Mouse (Mus musculus) kidney, embryonic 15.5 days (tissue): ENCODE results near the gene Meis2. TPM values are rescaled to one million over a fixed set of nuclear protein-coding genes. Genes with fewer than 3 reads are reported as not detected.

Experiments used
- ATAC-seq: fragments of 200-750 bp; cut with Nextera tagmentation; replicated peaks from 2 replicates; pipeline ENCODE4 v1.8.0; 2017; ENCODE audit warnings: moderate TSS enrichment; ENCODE audit not compliant: low FRiP score
- H3K27ac ChIP-seq: fragments of 300-500 bp; sonication (generic); 2 replicates; pipeline ENCODE4 v1.5.1; 2015; ENCODE audit warnings: mild to moderate bottlenecking, inconsistent platforms
- H3K27me3 ChIP-seq: fragments of 300-500 bp; sonication (generic); 2 replicates; pipeline ENCODE4 v1.6.1; 2015; ENCODE audit warnings: inconsistent platforms
- H3K36me3 ChIP-seq: fragments of 300-500 bp; sonication (generic); 2 replicates; pipeline ENCODE4 v1.6.1; 2015; ENCODE audit warnings: inconsistent platforms
- H3K4me1 ChIP-seq: fragments of 300-500 bp; sonication (generic); 2 replicates; pipeline ENCODE4 v1.6.1; 2015; ENCODE audit warnings: inconsistent platforms
- H3K4me2 ChIP-seq: fragments of 300-500 bp; sonication (generic); 2 replicates; pipeline ENCODE4 v1.6.1; 2015; ENCODE audit warnings: moderate library complexity, mild to moderate bottlenecking, inconsistent platforms
- H3K4me3 ChIP-seq: fragments of 300-500 bp; sonication (generic); replicated peaks from 2 replicates; pipeline ENCODE4 v1.5.1; 2015; ENCODE audit warnings: mild to moderate bottlenecking, inconsistent platforms
- H3K9ac ChIP-seq: fragments of 300-500 bp; sonication (generic); 2 replicates; pipeline ENCODE4 v1.6.1; 2015; ENCODE audit warnings: mild to moderate bottlenecking, inconsistent platforms
- H3K9me3 ChIP-seq: fragments of 300-500 bp; sonication (generic); replicated peaks from 2 replicates; pipeline ENCODE4 v1.6.1; 2016; ENCODE audit warnings: inconsistent platforms
- WGBS: fragments of 180-500 bp; shearing (Covaris S2); methylation state at CpG from one replicate; pipeline ENCODE4 v1.1.7; 2015; ENCODE audit warnings: mixed read lengths; 5-methylcytosine and 5-hydroxymethylcytosine counted together
- polyA plus RNA-seq: library from polyadenylated mRNA; unstranded; fragments of >200 nt; fragmentation: Nextera tagmentation; extraction: Ambion mirVana; gene quantifications from 2 replicates; pipeline ENCODE4 v1.2.1, GENCODE M21; 2015

Meis2 gene
- polyA plus RNA-seq, 1 experiment from 2014 or later, result 94.3 TPM

GRCm38 (mm10) chr2:116041683-116042262 is 23.9 kb downstream of the Meis2 start:
- no peak overlapping the region for H3K4me2 ChIP-seq
- H3K4me3 ChIP-seq, result no peak overlapping the region
- no peaks in the 10 kb centered on the region for H3K9me3 ChIP-seq
- WGBS, result 81% methylated on average over 9 of the region's 9 CpGs
- no peak overlapping the region for H3K27ac ChIP-seq
- peaks cover 59% of the 10 kb centered on the region for H3K36me3 ChIP-seq
- peaks cover 16% of the 10 kb centered on the region for H3K4me1 ChIP-seq
- H3K9ac ChIP-seq, result no peak overlapping the region
- no peaks in the 10 kb centered on the region for H3K27me3 ChIP-seq
- ATAC-seq, result no peak

GRCm38 (mm10) chr2:116035345-116035744 is 30.3 kb downstream of the Meis2 start:
- H3K4me3 ChIP-seq, result no peak overlapping the region
- no peaks in the 10 kb centered on the region for H3K27me3 ChIP-seq
- H3K36me3 ChIP-seq, result peaks cover 78% of the 10 kb centered on the region
- H3K4me2 ChIP-seq, result no peak overlapping the region
- H3K27ac ChIP-seq, result no peak overlapping the region
- no peak overlapping the region for H3K9ac ChIP-seq
- 92% methylated on average over 5 of the region's 5 CpGs for WGBS
- no peaks in the 10 kb centered on the region for H3K9me3 ChIP-seq
- 0 out of 2 replicates have a peak, but pooled peaks cover 2% of the 10 kb centered on the region for H3K4me1 ChIP-seq
- ATAC-seq, result no peak

GRCm38 (mm10) chr2:116028127-116028526 is 37.5 kb downstream of the Meis2 start:
- 61% methylated on average over 3 of the region's 3 CpGs for WGBS

GRCm38 (mm10) chr2:116022876-116023275 is 42.8 kb downstream of the Meis2 start:
- no peak for ATAC-seq
- no peak overlapping the region for H3K4me3 ChIP-seq
- WGBS, result 84% methylated on average over 5 of the region's 5 CpGs
- no peak overlapping the region for H3K9ac ChIP-seq
- H3K9me3 ChIP-seq, result no peaks in the 10 kb centered on the region
- no peak overlapping the region for H3K4me2 ChIP-seq
- H3K27ac ChIP-seq, result no peak overlapping the region
- H3K4me1 ChIP-seq, result peaks cover 45% of the 10 kb centered on the region
- peaks cover 45% of the 10 kb centered on the region for H3K36me3 ChIP-seq
- no peaks in the 10 kb centered on the region for H3K27me3 ChIP-seq

More at GRCm38 (mm10) chr2:116028127-116028526, 37.5 kb downstream of the Meis2 start:
- Histone ChIP-seq H3K9me3 (no peaks in the 10 kb centered on the region), H3K4me2 (no peak overlapping the region), H3K4me3 (no peak overlapping the region), H3K27me3 (no peaks in the 10 kb centered on the region), H3K36me3 (peaks cover 83% of the 10 kb centered on the region), H3K4me1 (no peaks in the 10 kb centered on the region), H3K9ac (no peak overlapping the region), H3K27ac (no peak overlapping the region)
- no peak for ATAC-seq

GRCm38 (mm10) chr2:116021931-116022330 is 43.7 kb downstream of the Meis2 start:
- WGBS, result 52% methylated on average over 4 of the region's 4 CpGs
- Histone ChIP-seq H3K4me1 (peaks cover 46% of the 10 kb centered on the region), H3K4me3 (no peak overlapping the region), H3K27ac (peak overlapping the region; percentile 76), H3K27me3 (no peaks in the 10 kb centered on the region), H3K9ac (no peak overlapping the region), H3K9me3 (no peaks in the 10 kb centered on the region), H3K36me3 (peaks cover 44% of the 10 kb centered on the region), H3K4me2 (no peak overlapping the region)
- no peak for ATAC-seq

GRCm38 (mm10) chr2:116021046-116021445 is 44.6 kb downstream of the Meis2 start:
- peaks cover 38% of the 10 kb centered on the region for H3K36me3 ChIP-seq
- H3K9ac ChIP-seq, result no peak overlapping the region
- H3K9me3 ChIP-seq, result no peaks in the 10 kb centered on the region
- no peaks in the 10 kb centered on the region for H3K27me3 ChIP-seq
- 10% methylated on average over 9 of the region's 9 CpGs for WGBS
- H3K27ac ChIP-seq, result peak overlapping the region; percentile 76
- H3K4me2 ChIP-seq, result peak overlapping the region; percentile 36
- ATAC-seq, result peak; percentile 79
- peaks cover 46% of the 10 kb centered on the region for H3K4me1 ChIP-seq
- H3K4me3 ChIP-seq, result no peak overlapping the region

GRCm38 (mm10) chr2:116020451-116020951 is 45.1 kb downstream of the Meis2 start:
- H3K9me3 ChIP-seq, result no peaks in the 10 kb centered on the region
- 32% methylated on average over 5 of the region's 5 CpGs for WGBS
- peak overlapping the region; percentile 76 for H3K27ac ChIP-seq
- no peaks in the 10 kb centered on the region for H3K27me3 ChIP-seq
- no peak overlapping the region for H3K9ac ChIP-seq
- H3K4me2 ChIP-seq, result peak overlapping the region; percentile 36
- peaks cover 46% of the 10 kb centered on the region for H3K4me1 ChIP-seq
- no peak overlapping the region for H3K4me3 ChIP-seq
- ATAC-seq, result peak; percentile 26
- peaks cover 38% of the 10 kb centered on the region for H3K36me3 ChIP-seq

GRCm38 (mm10) chr2:116019959-116020358 is 45.7 kb downstream of the Meis2 start:
- Histone ChIP-seq H3K27me3 (no peaks in the 10 kb centered on the region), H3K36me3 (peaks cover 35% of the 10 kb centered on the region), H3K4me3 (no peak overlapping the region), H3K4me1 (peaks cover 46% of the 10 kb centered on the region), H3K9ac (no peak overlapping the region), H3K4me2 (0 out of 2 replicates have a peak overlapping the region, but pooled peaks have one; percentile 36), H3K27ac (peak overlapping the region; percentile 76), H3K9me3 (no peaks in the 10 kb centered on the region)
- 28% methylated on average over 9 of the region's 9 CpGs for WGBS
- no peak for ATAC-seq

- 32% methylated on average over 6 of the region's 6 CpGs for WGBS
- peaks cover 38% of the 10 kb centered on the region for H3K36me3 ChIP-seq
- peak overlapping the region; percentile 76 for H3K27ac ChIP-seq
Observed at GRCm38 (mm10) chr2:116019466-116019794, 46.2 kb downstream of the Meis2 start.

GRCm38 (mm10) chr2:116018781-116019465 is 46.7 kb downstream of the Meis2 start:
- H3K4me2 ChIP-seq, result no peak overlapping the region
- no peak overlapping the region for H3K9ac ChIP-seq
- H3K27me3 ChIP-seq, result no peaks in the 10 kb centered on the region
- H3K4me3 ChIP-seq, result no peak overlapping the region
- peaks cover 46% of the 10 kb centered on the region for H3K4me1 ChIP-seq
- H3K36me3 ChIP-seq, result peaks cover 38% of the 10 kb centered on the region
- ATAC-seq, result no peak
- no peaks in the 10 kb centered on the region for H3K9me3 ChIP-seq
- WGBS, result 38% methylated on average over 10 of the region's 10 CpGs
- peak overlapping the region; percentile 76 for H3K27ac ChIP-seq

More at GRCm38 (mm10) chr2:116019466-116019794, 46.2 kb downstream of the Meis2 start:
- Histone ChIP-seq H3K4me3 (no peak overlapping the region), H3K27me3 (no peaks in the 10 kb centered on the region), H3K9ac (no peak overlapping the region), H3K4me1 (peaks cover 46% of the 10 kb centered on the region), H3K9me3 (no peaks in the 10 kb centered on the region), H3K4me2 (no peak overlapping the region)
- peak; percentile 24; the same call in 1 of the 2 replicates for ATAC-seq

- Histone ChIP-seq H3K36me3 (peaks cover 36% of the 10 kb centered on the region), H3K9me3 (no peaks in the 10 kb centered on the region), H3K9ac (no peak overlapping the region), H3K4me3 (no peak overlapping the region), H3K4me2 (no peak overlapping the region), H3K27ac (no peak overlapping the region), H3K27me3 (no peaks in the 10 kb centered on the region), H3K4me1 (peaks cover 30% of the 10 kb centered on the region)
- WGBS, result 58% methylated on average over 10 of the region's 10 CpGs
- no peak; the same call in 1 of the 2 replicates for ATAC-seq
Observed at GRCm38 (mm10) chr2:116015520-116015919, 50.1 kb downstream of the Meis2 start.

- H3K27me3 ChIP-seq, result no peaks in the 10 kb centered on the region
- peaks cover 37% of the 10 kb centered on the region for H3K36me3 ChIP-seq
- peak; percentile 72; the same call in 1 of the 2 replicates for ATAC-seq
Observed at GRCm38 (mm10) chr2:116010469-116010868, 55.2 kb downstream of the Meis2 start.

More at GRCm38 (mm10) chr2:116010469-116010868, 55.2 kb downstream of the Meis2 start:
- 21% methylated on average over 6 of the region's 6 CpGs for WGBS
- no peaks in the 10 kb centered on the region for H3K9me3 ChIP-seq
- no peak overlapping the region for H3K4me3 ChIP-seq
- peaks cover 30% of the 10 kb centered on the region for H3K4me1 ChIP-seq
- peak overlapping the region; percentile 52 for H3K27ac ChIP-seq
- no peak overlapping the region; the same call in 1 of the 2 replicates for H3K4me2 ChIP-seq
- no peak overlapping the region for H3K9ac ChIP-seq
